20 mouse cellular contexts compared by ENCODE assay signal in genomic region chr10:116235299-116235698, GRCm38 (mm10). TPM values are rescaled to one million over a fixed set of nuclear protein-coding genes. Genes with fewer than 3 reads are reported as not detected.
"Had no signal": no experiment of that assay in that cellular context is flagged by ENCODE, and none has a peak within 500 bp of the region (broad histone marks: within the 10 kb centered on the region; RNA-seq: fewer than 3 reads in every experiment).

No protein-coding gene starts in this region.

- H3K4me2 ChIP-seq: lung, embryonic 14.5 days; midbrain, embryonic 12.5 days; neural tube, embryonic 13.5 days; neural tube, embryonic 15.5 days had no signal

- H3K4me1 ChIP-seq: midbrain, embryonic 10.5 days; midbrain, embryonic 12.5 days; neural tube, embryonic 13.5 days; neural tube, embryonic 15.5 days had no signal

- H3K27ac ChIP-seq: midbrain, embryonic 10.5 days; midbrain, embryonic 12.5 days; neural tube, embryonic 13.5 days; neural tube, embryonic 15.5 days had no signal

- H3K9ac ChIP-seq: lung, embryonic 14.5 days; midbrain, embryonic 12.5 days; neural tube, embryonic 13.5 days; neural tube, embryonic 15.5 days had no signal

- H3K9me3 ChIP-seq: midbrain, embryonic 10.5 days; midbrain, embryonic 12.5 days; neural tube, embryonic 13.5 days; neural tube, embryonic 15.5 days had no signal

- H3K27me3 ChIP-seq: midbrain, embryonic 12.5 days; neural tube, embryonic 13.5 days; neural tube, embryonic 15.5 days had no signal

- H3K4me3 ChIP-seq: midbrain, embryonic 10.5 days; midbrain, embryonic 12.5 days; myocyte; neural tube, embryonic 13.5 days; neural tube, embryonic 15.5 days had no signal

- H3K36me3 ChIP-seq: midbrain, embryonic 10.5 days; midbrain, embryonic 12.5 days; neural tube, embryonic 13.5 days; neural tube, embryonic 15.5 days had no signal

- ATAC-seq: midbrain, embryonic 16.5 days had no signal

- DNase-seq: lung, adult 18-20 months; lung, embryonic 14.5 days; lung, postnatal 10 days; lung, postnatal 4 days; midbrain, embryonic 14.5 days; retina, postnatal 1 day; right cerebral cortex, adult 18-20 months; right cerebral cortex, postnatal 25 days; right cerebral cortex, postnatal 4 days; spleen, adult 18-20 months; thymus, adult 18-20 months; thymus, postnatal 14 days; thymus, postnatal 36 days had no signal

RNA-seq across cellular contexts. Expression of gene Ptprb, which starts 40.0 kb away (rescaled TPM):
- total RNA-seq: megakaryocyte-erythroid progenitor cell, adult 5-6 weeks had no signal
